Mouse (Mus musculus): Measurements from ENCODE around the gene Mrps17. TPM values are rescaled to one million over a fixed set of nuclear protein-coding genes. Genes with fewer than 3 reads are reported as not detected.

Gene Mrps17
- polyA plus RNA-seq, 1 experiment from 2014 or later: 170 TPM

DNA sequence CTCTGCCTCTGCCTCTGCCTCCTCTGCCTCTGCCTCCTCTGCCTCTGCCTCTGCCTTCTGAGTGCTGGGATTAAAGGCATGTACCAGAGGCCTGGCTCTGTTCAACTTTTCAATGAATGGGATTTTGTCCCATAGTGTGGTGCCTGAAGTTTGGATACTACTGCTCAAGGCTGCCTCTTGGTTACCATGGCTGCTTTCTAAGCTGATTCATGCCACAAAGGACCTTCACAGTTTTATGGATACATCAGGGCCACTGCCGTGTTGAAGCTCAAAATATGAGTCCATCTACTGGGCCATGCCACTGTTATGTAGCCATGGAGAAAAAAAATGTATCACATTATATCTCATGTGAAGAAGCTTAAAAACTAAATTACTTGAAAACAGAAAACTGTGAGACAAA lies 13.6 kb upstream of the Mrps17 start:
- no peak overlapping the region for H3K27ac ChIP-seq (ENCODE audit: low read length)
- H3K27me3 ChIP-seq (ENCODE audit: control insufficient read depth, insufficient read depth, low read depth, low read length): no peaks in the 10 kb centered on the region; the same call in 1 of the 2 replicates
- no peak for ATAC-seq
- H3K4me2 ChIP-seq (ENCODE audit: low read length): no peak overlapping the region
- H3K4me3 ChIP-seq (ENCODE audit: low read depth, low read length): no peak overlapping the region
- H3K9ac ChIP-seq (ENCODE audit: low read depth, low read length): no peak overlapping the region
- H3K9me3 ChIP-seq (replicated peaks; ENCODE audit: control insufficient read depth, low read length, poor library complexity, severe bottlenecking): no peaks in the 10 kb centered on the region
- H3K4me1 ChIP-seq (ENCODE audit: control insufficient read depth, insufficient read depth, low read length): no peaks in the 10 kb centered on the region
- H3K36me3 ChIP-seq (ENCODE audit: control insufficient read depth, insufficient read depth, low read length): no peaks in the 10 kb centered on the region
- 68% methylated on average over 1 of the region's 1 CpGs for WGBS

DNA sequence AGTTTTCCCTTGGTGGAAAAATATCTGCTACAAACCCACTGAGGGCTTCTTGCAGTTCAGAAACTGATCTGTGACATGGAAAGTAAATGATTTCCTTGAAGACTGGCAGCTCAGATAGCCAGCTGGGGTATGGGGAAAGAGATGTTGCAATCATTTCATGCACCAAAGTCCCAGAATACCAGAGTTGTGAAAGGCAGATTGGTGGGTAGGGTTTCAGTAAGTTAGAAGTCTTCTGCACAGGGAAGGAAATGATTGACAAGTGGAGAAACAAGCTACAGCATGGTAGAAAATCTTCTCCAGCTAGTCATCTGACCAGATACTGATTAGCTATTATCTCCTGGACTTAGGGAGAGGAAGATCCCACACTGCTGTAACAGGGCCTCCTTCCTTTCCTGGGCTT lies 11.9 kb upstream of the Mrps17 start:
- H3K4me1 ChIP-seq (ENCODE audit: control insufficient read depth, insufficient read depth, low read length): no peaks in the 10 kb centered on the region
- H3K27me3 ChIP-seq (ENCODE audit: control insufficient read depth, insufficient read depth, low read depth, low read length): no peaks in the 10 kb centered on the region; the same call in 1 of the 2 replicates
- no peaks in the 10 kb centered on the region for H3K36me3 ChIP-seq (ENCODE audit: control insufficient read depth, insufficient read depth, low read length)
- no peak overlapping the region for H3K4me2 ChIP-seq (ENCODE audit: low read length)
- ATAC-seq: no peak
- no peak overlapping the region for H3K9ac ChIP-seq (ENCODE audit: low read depth, low read length)
- H3K9me3 ChIP-seq (replicated peaks; ENCODE audit: control insufficient read depth, low read length, poor library complexity, severe bottlenecking): no peaks in the 10 kb centered on the region
- H3K4me3 ChIP-seq (ENCODE audit: low read depth, low read length): no peak overlapping the region
- H3K27ac ChIP-seq (ENCODE audit: low read length): no peak overlapping the region

- H3K27ac ChIP-seq (ENCODE audit: low read length): no peak within 1 kb of the TSS
- no peaks in the 10 kb centered on the region for H3K9me3 ChIP-seq (replicated peaks; ENCODE audit: control insufficient read depth, low read length, poor library complexity, severe bottlenecking)
- no peak within 1 kb of the TSS for H3K4me2 ChIP-seq (ENCODE audit: low read length)
- WGBS: 71% methylated on average over 2 of the region's 2 CpGs
- no peaks in the 10 kb centered on the region for H3K27me3 ChIP-seq (ENCODE audit: control insufficient read depth, insufficient read depth, low read depth, low read length)
- H3K9ac ChIP-seq (ENCODE audit: low read depth, low read length): no peak within 1 kb of the TSS
- no peaks in the 10 kb centered on the region for H3K36me3 ChIP-seq (ENCODE audit: control insufficient read depth, insufficient read depth, low read length)
- no peak for ATAC-seq
- H3K4me1 ChIP-seq (ENCODE audit: control insufficient read depth, insufficient read depth, low read length): no peaks in the 10 kb centered on the region
- no peak within 1 kb of the TSS for H3K4me3 ChIP-seq (ENCODE audit: low read depth, low read length)
Measured at GRCm38 (mm10) chr5:129708412-129708811, 6.9 kb upstream of the Mrps17 start, which contains the start of gene Sept14. Gene Sept14, minus strand, starts transcription at chr5:129708512.

GRCm38 (mm10) chr5:129717016-129717415 lies 1.7 kb downstream of the Mrps17 start:
- Histone ChIP-seq H3K4me2 (ENCODE audit: low read length) (no peak overlapping the region), H3K4me3 (ENCODE audit: low read depth, low read length) (no peak overlapping the region), H3K27ac (ENCODE audit: low read length) (no peak overlapping the region), H3K4me1 (ENCODE audit: control insufficient read depth, insufficient read depth, low read length) (peaks cover 7% of the 10 kb centered on the region), H3K9ac (ENCODE audit: low read depth, low read length) (no peak overlapping the region), H3K27me3 (ENCODE audit: control insufficient read depth, insufficient read depth, low read depth, low read length) (no peaks in the 10 kb centered on the region), H3K36me3 (ENCODE audit: control insufficient read depth, insufficient read depth, low read length) (peaks cover 10% of the 10 kb centered on the region), H3K9me3 (replicated peaks; ENCODE audit: control insufficient read depth, low read length, poor library complexity, severe bottlenecking) (no peaks in the 10 kb centered on the region)
- 92% methylated on average over 9 of the region's 9 CpGs for WGBS
- no peak for ATAC-seq

GRCm38 (mm10) chr5:129720176-129720575 lies 4.9 kb downstream of the Mrps17 start:
- ATAC-seq: no peak
- H3K27me3 ChIP-seq (ENCODE audit: control insufficient read depth, insufficient read depth, low read depth, low read length): no peaks in the 10 kb centered on the region
- H3K4me3 ChIP-seq (ENCODE audit: low read depth, low read length): no peak overlapping the region
- 91% methylated on average over 3 of the region's 3 CpGs for WGBS
- no peaks in the 10 kb centered on the region for H3K9me3 ChIP-seq (replicated peaks; ENCODE audit: control insufficient read depth, low read length, poor library complexity, severe bottlenecking)
- H3K9ac ChIP-seq (ENCODE audit: low read depth, low read length): no peak overlapping the region
- peaks cover 7% of the 10 kb centered on the region for H3K4me1 ChIP-seq (ENCODE audit: control insufficient read depth, insufficient read depth, low read length)
- no peak overlapping the region for H3K4me2 ChIP-seq (ENCODE audit: low read length)
- no peak overlapping the region for H3K27ac ChIP-seq (ENCODE audit: low read length)
- peaks cover 10% of the 10 kb centered on the region for H3K36me3 ChIP-seq (ENCODE audit: control insufficient read depth, insufficient read depth, low read length)

GRCm38 (mm10) chr5:129724268-129724667 lies 9.0 kb downstream of the Mrps17 start:
- 56% methylated on average over 4 of the region's 4 CpGs for WGBS
- Histone ChIP-seq H3K27ac (ENCODE audit: low read length) (no peak overlapping the region), H3K4me1 (ENCODE audit: control insufficient read depth, insufficient read depth, low read length) (peaks cover 13% of the 10 kb centered on the region), H3K4me2 (ENCODE audit: low read length) (peak overlapping the region; percentile 63), H3K27me3 (ENCODE audit: control insufficient read depth, insufficient read depth, low read depth, low read length) (no peaks in the 10 kb centered on the region), H3K4me3 (ENCODE audit: low read depth, low read length) (peak overlapping the region; percentile 85), H3K36me3 (ENCODE audit: control insufficient read depth, insufficient read depth, low read length) (0 out of 2 replicates have a peak, but pooled peaks cover 2% of the 10 kb centered on the region), H3K9me3 (replicated peaks; ENCODE audit: control insufficient read depth, low read length, poor library complexity, severe bottlenecking) (no peaks in the 10 kb centered on the region), H3K9ac (ENCODE audit: low read depth, low read length) (peak overlapping the region; percentile 97; the same call in 1 of the 2 replicates)
- ATAC-seq: no peak

GRCm38 (mm10) chr5:129724834-129725773 lies 9.8 kb downstream of the Mrps17 start, which contains the start of gene Nipsnap2:
Gene Nipsnap2, plus strand, starts transcription at chr5:129725063.
- ATAC-seq: peak; percentile 94
- Histone ChIP-seq H3K36me3 (ENCODE audit: control insufficient read depth, insufficient read depth, low read length) (0 out of 2 replicates have a peak, but pooled peaks cover 1% of the 10 kb centered on the region), H3K27me3 (ENCODE audit: control insufficient read depth, insufficient read depth, low read depth, low read length) (no peaks in the 10 kb centered on the region), H3K9ac (ENCODE audit: low read depth, low read length) (peak within 1 kb of the TSS; percentile 97), H3K4me2 (ENCODE audit: low read length) (peak within 1 kb of the TSS; percentile 63), H3K27ac (ENCODE audit: low read length) (peak within 1 kb of the TSS; percentile 93), H3K4me1 (ENCODE audit: control insufficient read depth, insufficient read depth, low read length) (peaks cover 13% of the 10 kb centered on the region), H3K4me3 (ENCODE audit: low read depth, low read length) (peak within 1 kb of the TSS; percentile 85), H3K9me3 (replicated peaks; ENCODE audit: control insufficient read depth, low read length, poor library complexity, severe bottlenecking) (no peaks in the 10 kb centered on the region)
- under 1% methylated on average over 69 of the region's 93 CpGs for WGBS

GRCm38 (mm10) chr5:129725774-129726392 lies 10.6 kb downstream of the Mrps17 start:
- Histone ChIP-seq H3K4me2 (ENCODE audit: low read length) (peak overlapping the region; percentile 63), H3K4me3 (ENCODE audit: low read depth, low read length) (peak overlapping the region; percentile 85), H3K4me1 (ENCODE audit: control insufficient read depth, insufficient read depth, low read length) (peaks cover 16% of the 10 kb centered on the region), H3K27ac (ENCODE audit: low read length) (peak overlapping the region; percentile 93), H3K9ac (ENCODE audit: low read depth, low read length) (peak overlapping the region; percentile 97), H3K36me3 (ENCODE audit: control insufficient read depth, insufficient read depth, low read length) (no peaks in the 10 kb centered on the region), H3K27me3 (ENCODE audit: control insufficient read depth, insufficient read depth, low read depth, low read length) (no peaks in the 10 kb centered on the region), H3K9me3 (replicated peaks; ENCODE audit: control insufficient read depth, low read length, poor library complexity, severe bottlenecking) (no peaks in the 10 kb centered on the region)
- 12% methylated on average over 7 of the region's 7 CpGs for WGBS
- ATAC-seq: no peak

DNA sequence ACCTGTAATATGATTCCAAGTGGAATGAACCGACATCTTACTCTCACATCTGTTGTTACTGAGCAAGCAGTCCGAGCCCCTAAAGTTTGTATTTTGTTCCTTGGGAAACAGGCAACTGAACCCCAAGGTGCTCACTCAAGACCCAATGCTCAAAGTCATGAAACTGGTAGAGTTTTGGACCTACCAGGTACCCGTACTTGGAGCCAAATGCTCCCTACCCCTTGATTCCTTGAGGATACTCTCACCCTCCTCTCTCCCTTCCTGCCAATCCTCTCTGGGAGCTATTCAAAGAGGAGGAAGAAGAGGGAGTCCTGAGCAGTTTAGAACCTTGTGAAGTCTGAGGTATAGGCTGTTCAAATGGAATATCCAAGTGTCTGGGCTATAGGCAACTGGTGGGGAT lies 11.5 kb downstream of the Mrps17 start:
- H3K36me3 ChIP-seq (ENCODE audit: control insufficient read depth, insufficient read depth, low read length): no peaks in the 10 kb centered on the region
- H3K4me1 ChIP-seq (ENCODE audit: control insufficient read depth, insufficient read depth, low read length): peaks cover 16% of the 10 kb centered on the region
- H3K27ac ChIP-seq (ENCODE audit: low read length): no peak overlapping the region
- no peak overlapping the region for H3K4me3 ChIP-seq (ENCODE audit: low read depth, low read length)
- ATAC-seq: no peak
- no peak overlapping the region for H3K4me2 ChIP-seq (ENCODE audit: low read length)
- no peak overlapping the region for H3K9ac ChIP-seq (ENCODE audit: low read depth, low read length)
- 95% methylated on average over 3 of the region's 3 CpGs for WGBS
- no peaks in the 10 kb centered on the region for H3K27me3 ChIP-seq (ENCODE audit: control insufficient read depth, insufficient read depth, low read depth, low read length)
- no peaks in the 10 kb centered on the region for H3K9me3 ChIP-seq (replicated peaks; ENCODE audit: control insufficient read depth, low read length, poor library complexity, severe bottlenecking)
